Mouse (Mus musculus): Measurements from ENCODE around the gene Apbb1ip.

Apbb1ip gene

GRCm38 (mm10) chr2:22773549-22774180, at the start of gene Apbb1ip:
Apbb1ip (plus strand) TSS chr2:22774094.
- peak; percentile 7 for DNase-seq (ENCODE audit: extremely low spot score)

DNA sequence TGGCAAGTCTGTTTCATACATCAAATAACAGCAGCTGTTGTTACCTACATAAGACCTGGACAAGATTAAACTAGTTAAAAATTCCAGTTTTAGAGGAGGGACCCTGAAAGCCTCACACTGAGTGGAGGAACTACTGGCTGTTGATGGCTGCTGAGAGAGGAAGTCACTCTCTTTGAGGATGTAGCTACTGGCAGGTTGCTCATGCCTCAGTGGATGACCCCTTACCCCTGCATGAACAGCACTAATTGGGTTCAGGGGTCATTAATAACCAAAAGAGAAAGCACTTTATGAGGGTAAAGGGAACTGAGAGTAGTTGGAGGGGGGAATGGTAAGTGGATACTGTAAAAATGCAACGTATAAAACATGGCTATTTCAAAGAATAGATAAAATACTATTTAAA, 46.8 kb upstream of the Apbb1ip start:
- no peak for DNase-seq (ENCODE audit: extremely low spot score)

GRCm38 (mm10) chr2:22736134-22736533, 37.8 kb upstream of the Apbb1ip start:
- no peak for DNase-seq (ENCODE audit: extremely low spot score)

GRCm38 (mm10) chr2:22739369-22739768, 34.5 kb upstream of the Apbb1ip start:
- DNase-seq (ENCODE audit: extremely low spot score): peak; percentile 20

DNA sequence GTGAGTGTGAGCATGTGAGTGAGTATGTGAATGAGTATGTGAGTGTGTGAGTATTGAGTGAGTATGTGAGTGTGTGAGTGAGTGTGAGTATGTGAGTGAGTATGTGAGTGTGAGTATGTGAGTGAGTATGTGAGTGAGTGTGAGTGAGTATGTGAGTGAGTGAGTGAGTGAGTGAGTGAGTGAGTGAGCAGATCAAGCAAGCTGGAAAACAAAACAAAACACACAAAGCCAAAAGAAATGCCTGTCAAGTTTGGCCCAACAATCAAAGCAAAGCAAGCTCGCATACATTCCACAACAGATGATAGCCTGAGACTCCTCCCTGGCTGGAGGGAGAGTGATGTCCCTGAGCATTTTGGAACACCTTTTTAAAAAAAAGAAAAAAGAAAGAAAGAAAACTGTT, 33.5 kb upstream of the Apbb1ip start:
- no peak for DNase-seq (ENCODE audit: extremely low spot score)

DNA sequence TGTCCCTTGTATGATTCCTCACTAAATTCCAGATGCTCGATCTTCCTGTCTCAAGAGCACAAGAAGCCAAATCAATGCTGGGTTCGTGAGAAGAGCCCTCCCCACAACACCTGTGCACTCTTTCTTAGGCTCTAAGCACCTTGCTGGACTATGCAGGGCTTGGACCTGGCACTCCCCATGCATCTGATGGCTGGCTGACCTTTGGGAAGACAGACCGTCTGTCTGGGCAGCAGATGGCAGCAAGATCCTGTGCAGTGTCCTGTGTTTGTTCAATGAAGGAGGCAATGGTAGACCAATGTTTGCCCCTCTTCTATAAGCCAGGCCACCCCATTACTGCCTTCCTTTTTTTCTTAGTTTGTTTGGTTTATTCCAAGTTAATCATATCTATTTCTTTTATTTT, 32.7 kb upstream of the Apbb1ip start:
- no peak for DNase-seq (ENCODE audit: extremely low spot score)

DNA sequence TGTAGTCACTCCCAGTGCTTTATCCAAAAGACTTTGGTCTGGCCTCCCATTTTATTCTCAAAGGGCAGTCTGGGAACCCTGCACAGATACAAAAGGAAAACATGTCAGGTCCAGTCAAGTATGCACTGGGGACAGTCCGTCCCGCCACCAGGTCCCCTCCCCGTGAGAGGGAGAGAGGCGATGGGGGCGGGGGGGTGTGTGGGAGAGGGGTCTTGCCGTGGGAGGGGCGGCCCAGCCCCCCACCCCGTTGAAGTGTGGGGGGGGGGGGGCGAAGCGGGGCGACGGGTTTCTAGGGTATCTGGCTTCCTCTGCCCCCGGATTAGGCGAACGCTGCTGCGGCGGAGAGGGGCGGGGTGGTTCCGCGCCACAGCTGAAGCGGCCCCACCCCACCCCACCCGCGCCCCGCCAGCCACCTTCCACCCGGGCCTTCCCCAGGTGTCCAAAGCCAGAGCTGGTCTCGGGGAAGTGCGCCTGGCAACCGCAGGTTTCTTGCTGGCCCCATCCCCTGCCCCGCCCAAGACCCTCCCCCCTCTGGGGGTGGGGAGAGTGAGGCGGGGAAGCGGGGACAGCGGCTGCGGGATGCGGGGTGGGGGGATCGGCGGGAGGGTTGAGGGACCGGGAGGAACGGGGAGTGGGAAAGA, 29.7 kb upstream of the Apbb1ip start:
- peak; percentile 81 for DNase-seq (ENCODE audit: extremely low spot score)

DNA sequence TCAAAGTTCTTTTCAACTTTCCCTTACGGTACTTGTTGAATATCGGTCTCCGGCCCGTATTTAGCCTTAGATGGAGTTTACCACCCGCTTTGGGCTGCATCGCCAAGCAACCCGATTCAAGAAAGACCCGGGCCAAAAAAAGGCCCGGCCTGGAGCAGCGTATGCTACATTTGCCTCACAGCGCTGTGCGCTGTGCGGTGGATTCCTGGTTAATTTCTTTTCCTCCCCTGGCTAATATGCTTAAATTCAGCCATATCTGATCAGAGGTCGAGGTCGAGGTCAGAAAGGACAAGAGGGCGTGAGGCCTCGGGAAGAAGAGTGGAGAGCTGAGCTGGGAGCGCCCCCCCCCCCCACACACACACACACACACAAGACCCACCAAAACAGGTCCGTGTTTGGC, 29.0 kb upstream of the Apbb1ip start:
- peak; percentile 70 for DNase-seq (ENCODE audit: extremely low spot score)

- DNase-seq (ENCODE audit: extremely low spot score): no peak
These were observed 27.1 kb upstream of the Apbb1ip start for GRCm38 (mm10) chr2:22746785-22747184.

- DNase-seq (ENCODE audit: extremely low spot score): no peak
These were observed 26.0 kb upstream of the Apbb1ip start for GRCm38 (mm10) chr2:22747941-22748340.

DNA sequence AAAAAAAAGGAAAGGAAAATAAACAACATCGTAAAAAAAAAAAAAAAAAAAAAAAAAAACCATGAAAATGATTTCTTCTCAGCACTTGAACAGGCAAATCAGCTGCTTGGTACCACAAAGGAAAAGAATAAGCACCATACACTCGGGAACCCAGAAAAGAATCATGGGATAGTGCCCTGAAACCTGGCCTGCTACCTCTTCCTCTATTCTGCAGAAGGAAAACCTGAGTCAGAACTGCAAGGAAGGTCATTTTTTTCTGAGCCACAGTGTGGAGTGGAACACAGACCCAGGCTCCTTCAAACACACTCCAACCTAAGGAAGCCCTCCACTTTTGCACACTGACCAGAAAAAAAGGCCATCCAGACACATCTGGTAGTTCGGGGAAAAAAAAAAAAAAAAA, 24.1 kb upstream of the Apbb1ip start:
- no peak for DNase-seq (ENCODE audit: extremely low spot score)

GRCm38 (mm10) chr2:22752492-22752891, 21.4 kb upstream of the Apbb1ip start:
- DNase-seq (ENCODE audit: extremely low spot score): no peak

GRCm38 (mm10) chr2:22753461-22754075, 20.3 kb upstream of the Apbb1ip start:
- DNase-seq (ENCODE audit: extremely low spot score): no peak

DNA sequence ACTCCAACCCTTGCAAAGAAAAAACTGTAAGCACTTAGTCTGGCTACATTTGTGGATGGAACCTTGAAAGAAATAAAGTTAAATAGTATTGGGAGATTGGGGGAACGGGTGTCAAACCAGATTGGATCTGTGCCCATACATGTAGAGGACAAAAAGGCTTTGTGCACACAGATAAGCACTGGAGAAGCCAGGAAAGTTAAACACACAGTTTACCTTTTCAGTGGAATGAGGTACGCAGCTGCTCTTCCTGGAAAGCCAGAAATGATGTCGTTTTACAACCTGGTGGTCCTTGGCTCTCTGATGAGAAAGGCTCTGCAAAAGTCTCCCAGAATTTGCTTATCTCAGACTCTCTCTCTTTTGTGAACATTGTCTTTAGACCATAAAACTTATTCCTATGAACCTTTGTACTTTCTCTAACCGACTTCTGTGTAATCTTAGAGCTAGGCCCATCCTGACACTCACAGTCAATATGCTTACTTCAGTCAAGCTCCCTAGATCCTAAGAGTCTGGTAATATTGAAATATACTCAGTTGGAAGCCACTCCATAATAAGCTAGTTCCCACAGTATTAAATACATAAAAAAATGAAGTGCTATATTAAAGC, 19.6 kb upstream of the Apbb1ip start:
- no peak for DNase-seq (ENCODE audit: extremely low spot score)

- DNase-seq (ENCODE audit: extremely low spot score): no peak
These were observed 18.3 kb upstream of the Apbb1ip start for GRCm38 (mm10) chr2:22755561-22755960.

DNA sequence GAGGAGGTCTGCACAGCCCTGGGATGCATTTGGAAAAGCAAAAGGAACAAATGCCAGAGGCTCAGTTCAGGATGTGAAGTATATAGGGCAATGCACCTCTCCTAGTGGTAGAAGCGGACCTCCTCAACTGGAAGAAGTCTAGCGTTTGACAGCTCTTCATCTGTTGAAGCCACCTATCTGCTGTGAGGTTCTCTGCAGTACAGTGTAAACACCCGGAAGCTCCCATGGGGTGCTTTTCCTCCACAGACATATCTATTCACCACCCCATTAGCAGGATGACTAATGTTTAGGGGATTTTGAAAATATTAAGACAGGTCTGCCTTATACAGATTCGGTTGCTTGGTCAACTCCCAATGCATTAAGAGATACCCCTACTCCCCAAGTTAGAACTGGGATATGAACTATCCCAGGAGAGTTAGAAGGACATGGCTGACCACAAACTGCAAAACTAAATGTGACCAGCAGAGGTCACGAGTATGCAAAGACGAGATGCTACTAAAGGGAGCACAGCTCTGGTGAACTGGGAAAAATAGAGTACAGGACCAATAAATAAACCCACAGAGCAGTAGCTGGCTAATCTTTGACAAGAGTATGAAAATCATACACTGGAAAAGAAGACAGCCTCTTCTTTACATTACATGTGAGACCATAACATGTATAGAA, 15.5 kb upstream of the Apbb1ip start:
- DNase-seq (ENCODE audit: extremely low spot score): peak; percentile 55

GRCm38 (mm10) chr2:22760452-22760851, 13.4 kb upstream of the Apbb1ip start:
- DNase-seq (ENCODE audit: extremely low spot score): no peak

DNA sequence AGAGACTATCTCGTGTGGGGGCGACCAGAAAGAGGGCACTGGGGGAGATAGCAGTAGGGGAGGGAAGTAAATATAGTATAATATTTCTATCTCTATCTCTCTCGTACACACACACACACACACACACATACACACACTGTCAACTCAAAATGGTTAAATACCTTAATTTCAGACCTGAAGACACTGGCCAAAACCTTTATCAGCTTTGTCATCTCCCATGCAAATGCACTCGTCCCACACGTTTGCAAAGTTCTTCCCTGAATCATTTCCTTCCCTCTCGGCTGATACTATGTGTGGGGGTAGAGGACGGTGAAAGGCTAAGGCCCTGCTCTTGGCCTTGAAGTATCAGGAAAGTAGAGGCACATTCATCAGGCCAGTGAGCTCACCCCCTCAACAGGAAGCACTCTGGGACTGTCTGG, 12.8 kb upstream of the Apbb1ip start:
- no peak for DNase-seq (ENCODE audit: extremely low spot score)

- DNase-seq (ENCODE audit: extremely low spot score): no peak
These were observed 9.0 kb upstream of the Apbb1ip start for GRCm38 (mm10) chr2:22764774-22765387.

GRCm38 (mm10) chr2:22771311-22771710, 2.6 kb upstream of the Apbb1ip start:
- no peak for DNase-seq (ENCODE audit: extremely low spot score)

DNA sequence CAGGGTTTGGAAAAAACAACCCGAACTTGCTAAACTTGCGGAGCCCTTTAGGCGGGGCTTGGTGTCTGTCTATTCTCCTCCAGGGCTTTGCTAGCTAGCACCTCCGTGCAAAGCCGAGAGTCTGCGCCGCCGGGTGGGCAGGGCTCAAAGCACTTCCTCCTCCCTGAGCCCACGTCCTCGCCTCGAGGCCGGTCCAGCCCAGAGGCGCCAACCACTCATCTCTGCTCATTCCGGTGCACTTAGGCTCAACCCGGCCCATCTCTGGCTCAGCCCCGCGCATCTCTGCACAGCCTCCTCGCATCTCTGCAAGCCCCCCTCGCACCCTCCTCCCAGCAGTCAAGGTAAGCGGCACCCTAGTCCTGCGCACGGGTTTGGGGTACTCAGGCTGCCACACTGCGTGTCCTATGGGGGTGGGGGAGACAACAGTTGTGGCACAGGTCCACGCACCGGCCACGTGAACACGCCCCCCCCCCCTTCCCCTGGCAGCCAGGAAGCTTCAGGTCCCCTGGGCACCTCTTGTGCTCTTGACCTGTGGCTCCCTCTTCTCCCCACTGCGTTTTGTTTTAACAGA, 372 bp downstream of the Apbb1ip start:
- peak; percentile 61 for DNase-seq (ENCODE audit: extremely low spot score)

DNA sequence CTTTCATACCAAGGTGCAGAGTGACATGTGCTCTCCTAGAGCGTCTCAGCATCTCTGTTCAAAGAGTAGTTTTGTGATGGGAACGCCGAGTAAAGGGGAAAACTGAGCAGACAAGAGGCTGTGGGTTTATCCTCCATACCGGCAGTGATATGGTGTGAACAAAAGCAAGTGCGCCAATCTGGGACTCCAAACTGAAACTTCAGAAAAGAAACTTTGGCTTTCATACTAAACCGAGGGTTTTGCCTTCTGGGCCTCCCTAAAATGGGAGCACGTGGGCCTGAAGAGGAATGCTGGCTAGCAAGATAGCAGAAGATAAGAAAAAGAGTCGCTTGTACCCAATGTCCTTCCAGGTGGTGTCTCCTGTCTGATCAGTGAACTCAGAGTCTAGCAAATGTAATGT, 1.3 kb downstream of the Apbb1ip start:
- DNase-seq (ENCODE audit: extremely low spot score): no peak

Measured in embryo, embryonic 9.5 days (tissue).